Mouse (Mus musculus) forebrain, embryonic 11.5 days (tissue): ENCODE measurements around the gene Pxn. TPM values are rescaled to one million over a fixed set of nuclear protein-coding genes. Genes with fewer than 3 reads are reported as not detected.
A peak's percentile ranks its signal among the peaks of the same experiment; 100 is the strongest.

ENCODE experiments used
- ATAC-seq: fragments of 200-750 bp; cut with Nextera tagmentation; replicated peaks from 2 replicates; pipeline ENCODE4 v1.8.0; 2017; ENCODE audit warnings: moderate TSS enrichment; ENCODE audit not compliant: low FRiP score
- DNase-seq: peaks from one replicate; pipeline ENCODE4 v3.0.0-alpha.2; 2017; ENCODE audit warnings: low spot score
- H3K27ac ChIP-seq: fragments of 300-500 bp; sonication (generic); 2 replicates; pipeline ENCODE4 v1.5.1; 2014; ENCODE audit warnings: low read depth, low read length
- H3K27me3 ChIP-seq: fragments of 300-500 bp; sonication (generic); 2 replicates; pipeline ENCODE4 v1.6.1; 2014; ENCODE audit warnings: mild to moderate bottlenecking, low read length, mixed read lengths; ENCODE audit not compliant: control insufficient read depth, insufficient read depth
- H3K36me3 ChIP-seq: fragments of 300-500 bp; sonication (generic); 2 replicates; pipeline ENCODE4 v1.6.1; 2014; ENCODE audit warnings: mild to moderate bottlenecking, low read length, moderate library complexity, mixed read lengths; ENCODE audit not compliant: control insufficient read depth, insufficient read depth
- H3K4me1 ChIP-seq: fragments of 300-500 bp; sonication (generic); replicated peaks from 2 replicates; pipeline ENCODE4 v1.6.1; 2014; ENCODE audit warnings: low read length, mixed read lengths; ENCODE audit not compliant: control insufficient read depth, insufficient read depth
- H3K4me2 ChIP-seq: fragments of 300-500 bp; sonication (generic); 2 replicates; pipeline ENCODE4 v1.6.1; 2014; ENCODE audit warnings: low read depth, mild to moderate bottlenecking, low read length, moderate library complexity, mixed read lengths; ENCODE audit not compliant: severe bottlenecking
- H3K4me3 ChIP-seq: fragments of 300-500 bp; sonication (generic); 2 replicates; pipeline ENCODE4 v1.5.1; 2014; ENCODE audit warnings: low read depth, low read length
- H3K9ac ChIP-seq: fragments of 300-500 bp; sonication (generic); 2 replicates; pipeline ENCODE4 v1.6.1; 2014; ENCODE audit warnings: low read length
- H3K9me3 ChIP-seq: fragments of 300-500 bp; sonication (generic); 2 replicates; pipeline ENCODE4 v1.6.1; 2016; ENCODE audit warnings: low read length, mixed read lengths; ENCODE audit not compliant: control insufficient read depth
- WGBS: fragments of 180-500 bp; shearing (Covaris S2); extraction: QIAGEN DNeasy Blood & Tissue Kit; methylation state at CpG from one replicate; pipeline ENCODE4 v1.1.7; 2014; 5-methylcytosine and 5-hydroxymethylcytosine counted together
- polyA plus RNA-seq: library from polyadenylated mRNA; unstranded; fragments of >200 nt; fragmentation: Nextera tagmentation; extraction: Ambion mirVana; gene quantifications from 2 replicates; pipeline ENCODE4 v1.2.1, GENCODE M21; 2014

The Pxn gene
- polyA plus RNA-seq, 1 experiment from 2014 or later, result 12.3 TPM

- WGBS, result 2% methylated on average over 54 of the region's 55 CpGs
- H3K27me3 ChIP-seq, result no peaks in the 10 kb centered on the region
- H3K4me1 ChIP-seq, result peaks cover 23% of the 10 kb centered on the region
- H3K9ac ChIP-seq, result peak within 1 kb of the TSS; percentile 89
- peaks cover 12% of the 10 kb centered on the region for H3K36me3 ChIP-seq
- ATAC-seq (peak; percentile 86), DNase-seq (peak; percentile 88)
- peak within 1 kb of the TSS; percentile 85 for H3K4me2 ChIP-seq
- peak within 1 kb of the TSS; percentile 96 for H3K4me3 ChIP-seq
- peak within 1 kb of the TSS; percentile 62 for H3K27ac ChIP-seq
- no peaks in the 10 kb centered on the region for H3K9me3 ChIP-seq
Measured at GRCm38 (mm10) chr5:115564737-115565393, 58.4 kb downstream of the Pxn start, which contains the start of gene Gcn1l1. Gene Gcn1l1, plus strand, starts transcription at chr5:115565254.

DNA sequence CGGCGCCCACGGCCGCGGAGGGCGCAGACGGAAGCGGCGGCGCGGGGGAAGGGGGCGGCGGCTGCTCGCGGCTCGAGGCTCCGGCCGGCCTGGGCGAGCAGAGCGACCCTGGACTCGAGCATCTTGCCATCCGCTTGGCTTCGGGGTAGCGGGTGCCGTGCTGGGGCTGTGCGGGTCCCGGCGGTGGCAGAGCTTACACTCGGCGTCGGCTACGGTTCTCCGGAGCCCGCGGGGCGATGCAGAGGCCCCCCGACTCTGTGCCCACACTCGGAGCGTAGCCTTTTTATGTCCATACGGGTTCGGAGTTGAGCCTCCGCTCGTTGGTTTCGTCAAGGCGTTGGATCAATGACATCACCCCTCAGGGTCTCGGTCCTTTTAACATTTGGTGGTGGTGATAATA is 58.9 kb downstream of the Pxn start:
- peak; percentile 36 for ATAC-seq
- Histone ChIP-seq H3K4me1 (peaks cover 21% of the 10 kb centered on the region), H3K4me2 (peak overlapping the region; percentile 85), H3K9me3 (no peaks in the 10 kb centered on the region), H3K9ac (peak overlapping the region; percentile 89), H3K27ac (peak overlapping the region; percentile 62; the same call in 1 of the 2 replicates), H3K27me3 (no peaks in the 10 kb centered on the region), H3K4me3 (peak overlapping the region; percentile 96), H3K36me3 (peaks cover 12% of the 10 kb centered on the region)
- DNase-seq, result peak; percentile 69
- WGBS, result under 1% methylated on average over 39 of the region's 46 CpGs

GRCm38 (mm10) chr5:115568681-115569080 is 62.2 kb downstream of the Pxn start:
- Histone ChIP-seq H3K4me1 (peaks cover 15% of the 10 kb centered on the region), H3K4me3 (no peak overlapping the region), H3K27me3 (no peaks in the 10 kb centered on the region), H3K9me3 (no peaks in the 10 kb centered on the region), H3K9ac (no peak overlapping the region), H3K36me3 (peaks cover 8% of the 10 kb centered on the region), H3K4me2 (no peak overlapping the region), H3K27ac (no peak overlapping the region)
- no peak for ATAC-seq
- DNase-seq, result no peak
- 67% methylated on average over 10 of the region's 10 CpGs for WGBS

GRCm38 (mm10) chr5:115569308-115569707 is 62.8 kb downstream of the Pxn start:
- H3K9me3 ChIP-seq, result no peaks in the 10 kb centered on the region
- ATAC-seq, result no peak
- H3K9ac ChIP-seq, result no peak overlapping the region
- H3K4me3 ChIP-seq, result no peak overlapping the region
- 79% methylated on average over 11 of the region's 11 CpGs for WGBS
- H3K36me3 ChIP-seq, result peaks cover 8% of the 10 kb centered on the region
- H3K27ac ChIP-seq, result no peak overlapping the region; the same call in 1 of the 2 replicates
- no peak for DNase-seq
- H3K4me1 ChIP-seq, result peaks cover 15% of the 10 kb centered on the region
- H3K4me2 ChIP-seq, result no peak overlapping the region
- H3K27me3 ChIP-seq, result no peaks in the 10 kb centered on the region

DNA sequence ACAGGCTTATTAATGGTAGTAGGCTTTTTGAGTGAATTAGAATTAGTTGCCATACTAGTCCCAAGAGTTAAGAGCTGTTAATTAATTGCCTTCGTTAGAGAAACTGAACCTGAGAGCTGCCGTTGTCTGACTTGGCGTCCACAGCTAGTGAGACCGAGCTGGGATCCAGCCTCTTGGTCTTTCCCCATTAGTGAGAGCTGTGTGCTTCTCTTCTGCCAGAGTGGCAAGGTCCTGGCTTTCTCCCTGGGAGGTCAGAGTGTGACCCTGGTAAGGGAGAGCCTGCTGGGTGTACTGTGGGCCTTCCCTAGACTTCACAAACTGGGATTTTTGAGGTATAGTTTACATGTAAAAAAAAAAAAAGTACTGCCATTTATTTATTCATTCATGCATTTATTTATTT is 63.2 kb downstream of the Pxn start:
- DNase-seq (no peak), ATAC-seq (no peak)
- H3K9me3 ChIP-seq, result no peaks in the 10 kb centered on the region
- 69% methylated on average over 4 of the region's 4 CpGs for WGBS
- H3K27me3 ChIP-seq, result no peaks in the 10 kb centered on the region
- no peak overlapping the region; the same call in 1 of the 2 replicates for H3K27ac ChIP-seq
- no peak overlapping the region for H3K4me2 ChIP-seq
- peaks cover 12% of the 10 kb centered on the region for H3K4me1 ChIP-seq
- peaks cover 8% of the 10 kb centered on the region for H3K36me3 ChIP-seq
- H3K9ac ChIP-seq, result no peak overlapping the region
- no peak overlapping the region for H3K4me3 ChIP-seq

DNA sequence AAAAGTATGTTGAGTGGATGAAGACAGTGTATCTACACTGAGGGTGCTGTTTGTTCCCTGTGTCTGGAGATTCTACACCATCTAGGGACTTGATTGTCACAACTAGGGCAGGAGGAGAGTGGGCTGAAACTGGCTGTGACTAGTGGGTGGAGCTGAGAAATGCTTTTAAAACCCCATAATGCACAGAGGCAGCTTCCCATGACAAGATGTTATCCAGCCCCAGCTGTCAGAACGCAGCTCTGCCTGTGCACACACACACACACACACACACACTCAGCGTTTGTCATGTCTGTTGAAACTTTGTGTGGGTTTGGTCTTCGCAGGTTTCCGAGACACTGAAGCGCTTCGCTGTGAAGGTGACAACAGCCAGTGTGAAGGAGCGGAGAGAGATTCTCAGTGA is 64.6 kb downstream of the Pxn start:
- Histone ChIP-seq H3K4me2 (no peak overlapping the region), H3K4me1 (peaks cover 6% of the 10 kb centered on the region; the same call in 1 of the 2 replicates), H3K27me3 (no peaks in the 10 kb centered on the region), H3K4me3 (no peak overlapping the region), H3K9me3 (no peaks in the 10 kb centered on the region), H3K27ac (no peak overlapping the region), H3K9ac (no peak overlapping the region), H3K36me3 (peaks cover 12% of the 10 kb centered on the region)
- ATAC-seq (no peak), DNase-seq (no peak)
- WGBS, result 97% methylated on average over 7 of the region's 7 CpGs

DNA sequence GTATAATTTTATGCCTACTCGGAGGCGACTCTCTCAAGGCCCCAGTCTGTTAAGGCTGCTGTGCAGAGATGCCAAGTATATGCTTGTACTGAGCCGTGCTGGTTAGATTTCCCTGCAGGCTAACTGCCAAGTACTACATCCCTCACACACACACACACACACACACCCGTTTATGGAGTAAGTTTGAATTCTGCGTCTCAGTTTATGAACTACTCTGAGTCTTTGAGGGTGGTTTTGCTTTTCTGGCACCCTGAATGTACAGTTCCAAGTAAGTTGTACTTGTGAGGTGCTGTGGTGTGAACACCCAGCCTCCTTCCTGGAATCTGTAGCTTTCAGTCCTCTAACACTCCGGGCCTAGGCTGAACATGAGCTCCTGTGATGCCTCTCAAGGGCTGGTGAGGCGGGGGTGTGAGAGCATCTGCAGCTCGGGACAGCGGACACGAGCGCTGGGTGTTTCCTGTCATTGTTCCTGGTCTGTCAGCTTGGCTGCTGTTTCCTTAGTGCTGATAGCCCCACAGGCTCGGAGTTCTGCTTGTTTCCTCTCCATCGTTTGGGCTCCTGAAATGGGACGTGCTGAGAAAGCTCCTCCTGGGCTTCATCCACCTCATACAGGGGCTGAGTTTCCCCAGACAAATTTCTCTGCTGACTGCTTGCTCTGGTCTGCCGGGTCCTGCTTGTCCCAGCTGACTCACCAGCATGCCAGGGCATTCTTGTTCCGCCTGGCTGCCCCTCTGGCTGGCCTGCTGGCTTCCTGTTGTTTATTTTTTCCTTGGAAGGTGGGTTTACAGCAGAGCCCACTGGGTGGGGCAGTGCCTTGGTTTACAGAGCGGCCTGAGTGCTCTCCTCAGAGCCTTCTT is 66.4 kb downstream of the Pxn start:
- Histone ChIP-seq H3K27ac (no peak overlapping the region; the same call in 1 of the 2 replicates), H3K9me3 (no peaks in the 10 kb centered on the region), H3K9ac (no peak overlapping the region), H3K27me3 (no peaks in the 10 kb centered on the region), H3K4me1 (peaks cover 2% of the 10 kb centered on the region; the same call in 1 of the 2 replicates), H3K36me3 (peaks cover 13% of the 10 kb centered on the region), H3K4me2 (no peak overlapping the region), H3K4me3 (no peak overlapping the region)
- DNase-seq, result no peak
- WGBS, result 80% methylated on average over 17 of the region's 17 CpGs
- ATAC-seq, result no peak

- WGBS, result 94% methylated on average over 8 of the region's 8 CpGs
- H3K36me3 ChIP-seq, result peaks cover 13% of the 10 kb centered on the region
- no peaks in the 10 kb centered on the region for H3K4me1 ChIP-seq
- H3K4me3 ChIP-seq, result no peak overlapping the region
- H3K9me3 ChIP-seq, result no peaks in the 10 kb centered on the region
- ATAC-seq (no peak), DNase-seq (no peak)
- no peaks in the 10 kb centered on the region for H3K27me3 ChIP-seq
- no peak overlapping the region for H3K4me2 ChIP-seq
- no peak overlapping the region for H3K27ac ChIP-seq
- no peak overlapping the region for H3K9ac ChIP-seq
Measured at GRCm38 (mm10) chr5:115574992-115575391, 68.5 kb downstream of the Pxn start.
